Mouse (Mus musculus) hindbrain, embryonic 13.5 days (tissue): Measurements from ENCODE around the gene Tbc1d30. TPM values are rescaled to one million over a fixed set of nuclear protein-coding genes. Genes with fewer than 3 reads are reported as not detected.

Experiments used
- ATAC-seq: fragments of 200-750 bp; cut with Nextera tagmentation; 2 replicates; pipeline ENCODE4 v1.8.0; 2017; ENCODE audit warnings: moderate TSS enrichment; ENCODE audit not compliant: low FRiP score
- H3K27ac ChIP-seq: fragments of 300-500 bp; sonication (generic); 2 replicates; pipeline ENCODE4 v1.5.1; 2015; ENCODE audit warnings: inconsistent platforms, mild to moderate bottlenecking, moderate library complexity
- H3K27me3 ChIP-seq: fragments of 300-500 bp; sonication (generic); 2 replicates; pipeline ENCODE4 v1.6.1; 2015; ENCODE audit warnings: mild to moderate bottlenecking, inconsistent platforms
- H3K36me3 ChIP-seq: fragments of 300-500 bp; sonication (generic); 2 replicates; pipeline ENCODE4 v1.6.1; 2015; ENCODE audit warnings: mild to moderate bottlenecking, inconsistent platforms
- H3K4me1 ChIP-seq: fragments of 300-500 bp; sonication (generic); replicated peaks from 2 replicates; pipeline ENCODE4 v1.6.1; 2015; ENCODE audit warnings: inconsistent platforms
- H3K4me2 ChIP-seq: fragments of 300-500 bp; sonication (generic); 2 replicates; pipeline ENCODE4 v1.6.1; 2015; ENCODE audit warnings: inconsistent platforms, mild to moderate bottlenecking, moderate library complexity
- H3K4me3 ChIP-seq: fragments of 300-500 bp; sonication (generic); 2 replicates; pipeline ENCODE4 v1.5.1; 2015; ENCODE audit warnings: mild to moderate bottlenecking, inconsistent platforms
- H3K9ac ChIP-seq: fragments of 300-500 bp; sonication (generic); 2 replicates; pipeline ENCODE4 v1.6.1; 2015; ENCODE audit warnings: mild to moderate bottlenecking, inconsistent platforms
- H3K9me3 ChIP-seq: fragments of 300-500 bp; sonication (generic); 2 replicates; pipeline ENCODE4 v1.6.1; 2016; ENCODE audit warnings: inconsistent platforms
- WGBS: fragments of 180-500 bp; shearing (Covaris S2); methylation state at CpG from one replicate; pipeline ENCODE4 v1.1.7; 2015; 5-methylcytosine and 5-hydroxymethylcytosine counted together
- polyA plus RNA-seq: library from polyadenylated mRNA; unstranded; fragments of >200 nt; fragmentation: Nextera tagmentation; extraction: Ambion mirVana; gene quantifications from 2 replicates; pipeline ENCODE4 v1.2.1, GENCODE M21; 2015

Gene Tbc1d30
- polyA plus RNA-seq, 1 experiment from 2014 or later: 12.6 TPM

GRCm38 (mm10) chr10:121227403-121227802 is 123.7 kb downstream of the Tbc1d30 start:
- WGBS: 87% methylated on average over 5 of the region's 5 CpGs
- Histone ChIP-seq H3K4me1 (no peaks in the 10 kb centered on the region), H3K27ac (no peak overlapping the region), H3K36me3 (no peaks in the 10 kb centered on the region), H3K27me3 (0 out of 2 replicates have a peak, but pooled peaks cover 2% of the 10 kb centered on the region), H3K9ac (no peak overlapping the region), H3K9me3 (no peaks in the 10 kb centered on the region), H3K4me3 (no peak overlapping the region), H3K4me2 (no peak overlapping the region)
- ATAC-seq: no peak

GRCm38 (mm10) chr10:121225636-121226035 is 125.4 kb downstream of the Tbc1d30 start:
- H3K9ac ChIP-seq: no peak overlapping the region
- H3K4me1 ChIP-seq: no peaks in the 10 kb centered on the region
- 0 out of 2 replicates have a peak, but pooled peaks cover 2% of the 10 kb centered on the region for H3K9me3 ChIP-seq
- H3K4me3 ChIP-seq: no peak overlapping the region
- no peak overlapping the region for H3K27ac ChIP-seq
- WGBS: 74% methylated on average over 6 of the region's 6 CpGs
- H3K36me3 ChIP-seq: no peaks in the 10 kb centered on the region
- 0 out of 2 replicates have a peak, but pooled peaks cover 2% of the 10 kb centered on the region for H3K27me3 ChIP-seq
- H3K4me2 ChIP-seq: no peak overlapping the region
- ATAC-seq: no peak

GRCm38 (mm10) chr10:121222881-121223280 is 128.2 kb downstream of the Tbc1d30 start:
- Histone ChIP-seq H3K9ac (no peak overlapping the region), H3K36me3 (no peaks in the 10 kb centered on the region), H3K27ac (no peak overlapping the region), H3K27me3 (0 out of 2 replicates have a peak, but pooled peaks cover 2% of the 10 kb centered on the region), H3K4me2 (no peak overlapping the region), H3K4me1 (no peaks in the 10 kb centered on the region), H3K9me3 (0 out of 2 replicates have a peak, but pooled peaks cover 4% of the 10 kb centered on the region), H3K4me3 (no peak overlapping the region)
- 89% methylated on average over 4 of the region's 4 CpGs for WGBS
- ATAC-seq: no peak

DNA sequence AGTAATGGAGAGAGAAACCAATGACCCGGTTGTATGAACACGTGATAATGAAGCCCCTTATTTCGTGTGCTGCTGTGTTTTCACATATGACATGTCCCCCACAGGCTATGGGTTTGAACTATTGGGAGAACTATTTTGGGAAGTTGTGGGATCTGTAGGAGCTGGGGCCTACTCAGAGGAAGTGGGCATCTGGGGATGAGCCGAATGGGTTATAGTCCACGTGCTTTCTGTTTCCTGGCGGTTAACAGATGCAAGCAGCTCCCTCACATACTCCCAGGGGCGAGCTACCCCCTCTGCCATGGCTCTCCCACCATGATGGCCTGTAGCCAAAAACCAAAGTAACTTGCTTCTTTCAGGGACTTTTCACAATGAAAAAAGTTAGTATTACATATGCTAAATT is 132.5 kb downstream of the Tbc1d30 start:
- no peaks in the 10 kb centered on the region for H3K36me3 ChIP-seq
- H3K27ac ChIP-seq: no peak overlapping the region
- no peak overlapping the region for H3K4me2 ChIP-seq
- no peaks in the 10 kb centered on the region for H3K4me1 ChIP-seq
- 0 out of 2 replicates have a peak, but pooled peaks cover 4% of the 10 kb centered on the region for H3K9me3 ChIP-seq
- WGBS: 92% methylated on average over 7 of the region's 7 CpGs
- ATAC-seq: no peak
- no peak overlapping the region for H3K4me3 ChIP-seq
- no peak overlapping the region for H3K9ac ChIP-seq
- peaks cover 12% of the 10 kb centered on the region; the same call in 1 of the 2 replicates for H3K27me3 ChIP-seq

- no peak overlapping the region for H3K27ac ChIP-seq
- 97% methylated on average over 3 of the region's 3 CpGs for WGBS
- no peak for ATAC-seq
Observed at GRCm38 (mm10) chr10:121216804-121217203, 134.3 kb downstream of the Tbc1d30 start.

More at GRCm38 (mm10) chr10:121216804-121217203, 134.3 kb downstream of the Tbc1d30 start:
- no peaks in the 10 kb centered on the region for H3K4me1 ChIP-seq
- 0 out of 2 replicates have a peak, but pooled peaks cover 4% of the 10 kb centered on the region for H3K9me3 ChIP-seq
- no peak overlapping the region for H3K9ac ChIP-seq
- no peak overlapping the region for H3K4me2 ChIP-seq
- H3K36me3 ChIP-seq: no peaks in the 10 kb centered on the region
- H3K27me3 ChIP-seq: peaks cover 12% of the 10 kb centered on the region; the same call in 1 of the 2 replicates
- no peak overlapping the region for H3K4me3 ChIP-seq

Other genes with a start within 250 kb of the Tbc1d30 start
- gene Gns, start 13.8 kb upstream of the Tbc1d30 start, polyA plus RNA-seq: 41.3 and 42.6 TPM in 2 replicates
- 5.2 and 5.3 TPM in 2 replicates for gene Rassf3, start 125.1 kb upstream of the Tbc1d30 start, polyA plus RNA-seq
- gene Tbk1, start 235.5 kb upstream of the Tbc1d30 start, polyA plus RNA-seq: 34.3 and 34.6 TPM in 2 replicates